Mouse (Mus musculus) megakaryocyte, embryonic 14.5 days (primary cell): ENCODE measurements around the gene Zg16.

Source experiments
- FLI1 ChIP-seq: IDR thresholded peaks from 2 replicates; pipeline ENCODE4 v1.6.1; 2012; ENCODE audit warnings: low read length, inconsistent platforms, mixed read lengths
- GATA1 ChIP-seq: IDR thresholded peaks from 3 replicates; pipeline ENCODE4 v1.6.1; 2012; ENCODE audit warnings: mixed read lengths, low read length, inconsistent platforms, borderline replicate concordance

- TF ChIP-seq GATA1 (no peak), FLI1 (no peak)
Observed at GRCm38 (mm10) chr7:127118671-127119445, 31.7 kb upstream of the Zg16 start.
